Mouse (Mus musculus): ENCODE measurements around the gene Diexf. TPM values are rescaled to one million over a fixed set of nuclear protein-coding genes. Genes with fewer than 3 reads are reported as not detected.

Gene Diexf
- total RNA-seq, 2 experiments from 2014 or later: 6.0 to 7.6 TPM

DNA sequence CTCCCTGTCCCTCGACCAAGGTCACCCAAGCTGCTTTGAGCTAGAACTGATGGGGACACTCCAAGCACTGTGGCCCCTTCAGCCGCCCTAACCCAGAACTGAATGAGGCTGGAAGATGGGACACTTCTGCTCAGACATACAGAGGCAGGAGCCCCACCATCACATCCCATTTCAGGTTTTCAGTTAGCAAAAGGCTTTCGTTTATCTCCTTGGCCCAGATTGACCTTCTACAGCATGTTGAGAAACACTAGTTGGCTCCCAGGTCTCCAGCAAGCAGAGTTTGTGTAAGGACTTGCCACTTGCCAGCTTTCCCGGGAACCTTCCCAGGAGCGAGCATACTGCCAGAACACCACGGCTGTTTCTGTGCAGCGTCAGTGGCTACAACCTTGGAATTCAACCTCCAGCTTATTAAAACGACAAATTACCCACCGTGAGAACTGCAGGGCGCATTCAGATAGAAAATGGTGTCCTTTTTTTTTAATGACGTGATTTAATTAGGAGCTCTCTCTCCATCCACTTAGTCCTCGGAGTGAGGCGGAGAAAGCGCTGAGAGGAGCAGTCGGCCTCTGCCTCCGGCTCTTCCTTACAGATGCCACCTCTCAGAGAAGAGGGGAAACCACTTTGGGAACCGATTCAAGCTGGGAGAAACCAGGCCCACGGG, 39.7 kb downstream of the Diexf start:
- intact Hi-C loops (cut with DNase I): no loop called here
- DNase-seq: peak; percentile 84 to 89

GRCm38 (mm10) chr1:193089683-193090082, 40.4 kb downstream of the Diexf start:
- peak; percentile 39 to 42 for DNase-seq
- intact Hi-C loops (cut with DNase I): loop anchor here (10.0 kb wide), 1 partner anchor 305 kb away; no protein-coding TSS in a partner anchor

GRCm38 (mm10) chr1:193089211-193089610, 40.9 kb downstream of the Diexf start:
- intact Hi-C loops (cut with DNase I): loop anchor here (10.0 kb wide), 1 partner anchor 304 kb away; no protein-coding TSS in a partner anchor
- peak; percentile 42 to 47 for DNase-seq

DNA sequence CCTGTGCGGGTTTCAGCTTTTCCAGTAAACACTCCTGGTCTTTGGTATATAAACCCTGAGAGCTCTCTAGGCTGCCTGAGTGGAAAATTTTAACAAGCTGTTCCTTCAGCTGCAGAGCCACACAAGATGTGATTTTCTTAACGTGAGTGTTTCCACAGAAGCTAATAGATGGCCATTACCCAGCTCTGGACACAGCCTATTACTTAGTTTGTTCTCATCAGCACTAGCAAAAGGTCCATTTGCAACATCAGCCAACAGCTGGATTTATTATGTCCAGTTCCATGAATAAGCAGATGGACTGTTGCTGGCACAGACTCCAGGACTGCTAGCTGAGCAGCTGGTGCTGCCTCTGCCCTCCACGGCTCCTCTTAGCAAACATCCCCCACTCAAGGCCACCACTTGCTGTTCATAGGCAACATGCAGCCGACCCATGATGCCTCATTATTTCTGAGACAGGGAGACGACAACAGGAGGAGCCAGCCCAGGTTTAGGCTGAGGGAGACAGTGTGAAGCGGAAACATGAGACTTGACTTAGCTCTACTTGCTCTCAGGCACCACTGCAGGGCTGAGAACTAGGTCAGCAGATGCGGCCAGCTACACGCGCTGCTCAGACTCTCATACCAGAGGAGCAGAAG, 43.1 kb downstream of the Diexf start:
- intact Hi-C loops (cut with DNase I): loop anchor here (10.0 kb wide), 1 partner anchor 302 kb away; no protein-coding TSS in a partner anchor
- peak; percentile 28 to 44 for DNase-seq

DNA sequence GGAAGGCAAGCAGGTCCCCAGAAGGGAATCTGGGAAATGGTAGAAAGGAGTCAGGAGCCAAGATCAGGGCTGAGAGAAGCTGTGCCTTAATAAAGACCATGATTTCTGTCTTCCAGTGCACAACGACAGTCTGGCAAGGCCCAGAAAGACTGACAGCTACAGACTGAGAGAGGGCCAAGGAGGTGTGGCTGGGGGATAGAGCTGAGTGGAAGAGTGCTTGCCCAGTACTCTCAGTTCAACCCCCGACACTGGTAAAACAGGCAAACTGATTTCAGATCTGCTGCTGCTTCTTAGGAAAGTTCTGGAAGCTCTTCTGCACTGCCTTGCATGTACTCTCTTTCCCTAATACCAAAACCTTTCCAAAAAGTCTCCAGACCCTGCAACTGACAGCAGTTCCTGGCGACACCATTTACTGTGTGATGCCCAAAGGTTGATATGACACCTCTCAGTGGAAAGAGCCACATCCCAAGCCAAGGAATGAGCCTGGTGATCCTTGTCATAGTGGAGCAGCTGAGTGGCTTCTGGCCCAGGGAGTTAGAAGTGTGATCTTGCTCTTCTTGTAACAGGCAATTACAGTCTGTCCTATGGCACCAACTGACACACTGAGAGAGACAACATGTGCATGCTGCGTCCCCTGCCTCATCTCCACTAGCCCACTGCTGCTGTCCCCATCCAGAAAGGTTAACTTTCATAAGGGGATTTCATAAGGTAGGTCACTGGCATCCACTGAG, 43.8 kb downstream of the Diexf start:
- no peak for DNase-seq
- intact Hi-C loops (cut with DNase I): loop anchor here (10.0 kb wide), 1 partner anchor 301 kb away; no protein-coding TSS in a partner anchor

DNA sequence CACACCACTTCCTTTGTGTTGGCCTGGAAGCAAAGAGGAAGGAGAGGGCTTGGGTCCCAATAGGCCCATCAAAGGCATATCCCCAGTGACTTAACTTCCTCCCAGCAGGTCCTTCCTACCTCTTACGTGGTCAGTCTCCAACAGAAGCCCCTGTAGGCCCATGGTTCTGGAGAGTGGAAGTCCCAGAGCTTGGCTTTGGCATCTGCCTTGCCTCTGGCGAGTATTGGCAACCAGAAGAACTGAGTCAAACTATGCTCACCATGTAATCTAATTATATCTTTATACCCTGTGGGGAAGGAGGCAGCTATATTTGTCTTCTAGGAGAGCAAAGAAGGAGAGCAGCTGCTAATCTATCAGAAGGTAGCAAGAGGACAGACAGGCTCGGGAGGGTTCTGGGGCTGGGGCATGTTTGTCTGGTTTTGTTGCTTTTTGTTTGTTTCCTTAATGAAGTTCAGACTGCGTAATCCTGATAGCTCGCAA, 44.5 kb downstream of the Diexf start:
- intact Hi-C loops (cut with DNase I): loop anchor here (10.0 kb wide), 1 partner anchor 301 kb away; no protein-coding TSS in a partner anchor
- DNase-seq: no peak

GRCm38 (mm10) chr1:193084016-193084415, 46.1 kb downstream of the Diexf start:
- intact Hi-C loops (cut with DNase I): loop anchor here (10.0 kb wide), 1 partner anchor 299 kb away; no protein-coding TSS in a partner anchor
- DNase-seq: no peak

DNA sequence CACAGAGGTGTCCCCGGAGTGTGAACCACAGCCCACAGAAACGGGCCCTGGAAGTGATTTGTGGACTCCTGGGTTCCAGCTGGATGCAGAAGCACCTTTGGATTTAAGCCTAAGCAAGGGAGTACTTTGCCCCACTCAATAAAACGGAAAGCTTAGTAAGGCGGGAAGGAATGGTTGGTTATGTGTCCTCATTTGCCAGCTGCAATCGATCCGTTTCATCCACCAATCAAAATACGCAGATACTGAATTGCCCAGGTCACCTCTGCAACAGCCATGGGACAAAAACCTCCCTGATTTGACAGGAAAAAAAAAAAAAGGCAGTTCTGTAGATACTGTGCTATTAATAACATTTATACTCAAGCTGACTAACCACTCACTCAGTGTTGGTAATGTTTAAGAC, 47.0 kb downstream of the Diexf start:
- intact Hi-C loops (cut with DNase I): loop anchor here (10.0 kb wide), 1 partner anchor 298 kb away; no protein-coding TSS in a partner anchor
- DNase-seq: no peak

DNA sequence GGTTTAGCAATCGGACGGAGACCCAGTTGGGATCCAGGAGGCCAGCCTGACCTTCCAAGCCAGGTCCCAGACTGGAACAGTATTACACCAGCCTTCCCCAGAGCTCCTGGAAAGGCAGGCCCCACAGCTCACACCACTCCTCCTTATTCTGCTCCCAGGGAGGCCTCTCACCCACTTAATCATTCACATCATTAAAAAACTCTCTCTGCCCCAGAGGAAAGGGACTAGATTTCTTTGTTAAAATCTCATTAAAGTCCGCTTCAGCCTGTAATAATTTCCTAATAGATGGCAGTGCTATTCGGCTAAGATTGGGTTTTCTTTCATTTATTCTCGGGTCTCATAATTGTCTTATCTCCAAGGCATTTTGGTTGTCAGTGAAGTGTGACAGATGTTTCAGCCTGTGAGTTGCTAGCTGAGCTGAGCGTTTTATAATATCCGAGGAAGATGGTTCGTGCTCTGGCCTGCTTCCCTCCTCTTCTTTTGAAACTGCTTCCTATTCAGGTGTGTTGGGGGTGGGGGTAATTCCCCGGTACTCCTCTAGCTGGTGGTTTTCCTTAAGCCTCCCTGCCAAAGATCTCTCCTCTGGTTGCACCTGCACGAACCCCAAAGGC, 47.7 kb downstream of the Diexf start:
- no peak for DNase-seq

GRCm38 (mm10) chr1:193062618-193063017, 67.5 kb downstream of the Diexf start:
- intact Hi-C loops (cut with DNase I): no loop called here
- DNase-seq: no peak

More for the DNA sequence above, 47.7 kb downstream of the Diexf start:
- intact Hi-C loops (cut with DNase I): loop anchor here (10.0 kb wide), 1 partner anchor 298 kb away; no protein-coding TSS in a partner anchor

DNA sequence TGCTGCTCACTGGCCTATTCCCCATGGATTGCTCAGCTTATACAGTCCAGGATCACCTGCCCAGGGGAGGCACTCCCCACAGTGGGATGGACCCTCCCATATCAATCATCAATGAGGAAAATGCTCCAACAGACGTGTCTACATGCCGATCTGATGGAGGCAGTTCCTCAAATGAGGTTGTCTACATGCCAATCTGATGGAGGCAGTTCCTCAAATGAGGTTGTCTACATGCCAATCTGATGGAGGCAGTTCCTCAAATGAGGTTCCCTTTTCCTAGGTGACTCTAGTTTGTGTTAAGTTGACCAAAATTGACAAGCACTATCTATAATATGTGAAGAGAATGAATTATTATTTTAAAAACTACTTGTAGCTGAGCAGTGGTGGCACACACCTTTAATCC, 69.9 kb downstream of the Diexf start:
- no peak for DNase-seq
- intact Hi-C loops (cut with DNase I): no loop called here

GRCm38 (mm10) chr1:193059596-193059995, 70.5 kb downstream of the Diexf start:
- intact Hi-C loops (cut with DNase I): no loop called here
- no peak for DNase-seq

DNA sequence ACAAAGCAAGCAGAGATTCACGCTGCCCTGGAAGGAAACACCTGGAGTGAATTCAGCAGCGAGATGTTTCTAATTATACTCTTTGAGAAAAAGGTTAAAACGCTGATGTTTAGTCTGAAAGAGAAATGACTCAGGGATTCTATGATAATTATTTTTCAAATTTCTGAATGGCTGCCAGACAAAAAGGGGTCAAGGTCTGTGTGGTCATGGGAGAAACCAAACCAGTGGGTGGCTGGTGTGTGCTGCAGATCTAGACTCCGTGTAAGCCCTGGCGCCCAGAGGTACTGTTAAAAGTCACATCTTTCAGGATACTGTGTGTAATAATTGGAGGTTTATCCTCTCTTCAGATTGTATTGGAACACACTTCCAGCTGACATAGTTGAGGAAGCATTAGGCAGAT, 75.7 kb downstream of the Diexf start:
- DNase-seq: no peak
- intact Hi-C loops (cut with DNase I): no loop called here

GRCm38 (mm10) chr1:193053065-193053464, 77.0 kb downstream of the Diexf start:
- no peak for DNase-seq
- intact Hi-C loops (cut with DNase I): no loop called here

DNA sequence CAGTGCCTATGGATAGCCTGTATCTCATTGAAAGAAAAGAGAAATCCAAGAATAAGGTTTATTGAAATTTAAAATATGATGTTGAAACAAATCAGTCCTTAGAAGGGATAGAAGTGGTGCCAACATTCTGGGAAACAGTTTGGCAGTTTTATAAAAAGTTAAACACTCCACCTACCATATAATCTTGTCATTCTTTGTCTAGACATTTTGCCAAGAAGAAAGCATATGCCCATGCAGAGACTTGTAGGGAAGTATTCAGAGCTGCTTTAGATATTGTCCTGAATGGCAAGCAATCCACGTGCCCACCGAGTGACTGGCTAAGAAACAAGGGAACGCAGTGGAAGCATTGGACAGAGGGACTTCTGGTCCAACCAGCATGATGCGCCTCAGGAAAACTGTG, 82.5 kb downstream of the Diexf start:
- DNase-seq: no peak
- intact Hi-C loops (cut with DNase I): no loop called here

DNA sequence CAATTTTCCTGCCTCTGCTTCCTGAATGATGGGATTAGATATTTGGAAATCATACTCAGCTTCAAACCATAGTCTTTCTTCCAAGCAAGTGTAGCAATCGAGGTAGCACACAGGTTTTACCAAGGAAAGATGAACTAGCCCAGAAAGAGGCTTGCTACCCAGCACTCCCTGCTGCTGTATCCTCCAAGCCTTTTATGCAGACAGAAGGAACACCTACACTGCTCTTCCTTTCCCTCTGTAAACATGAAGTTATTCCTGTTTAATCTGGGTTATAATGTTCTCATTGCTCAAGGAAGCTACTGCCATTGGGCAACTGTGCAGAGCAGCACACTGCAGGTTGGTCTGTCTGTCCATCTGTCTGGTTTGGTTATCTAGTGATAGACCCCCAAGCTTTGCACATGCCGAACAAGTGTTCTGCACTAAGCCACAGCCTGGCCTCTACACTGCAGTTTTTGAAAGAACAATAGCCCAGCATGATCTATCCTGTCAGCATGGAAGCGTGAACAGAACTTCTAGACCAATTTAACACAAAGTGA, 87.2 kb downstream of the Diexf start:
- intact Hi-C loops (cut with DNase I): no loop called here

More for the DNA sequence above, 87.2 kb downstream of the Diexf start:
- no peak for DNase-seq
